ENCODE assay signal across 8 mouse cellular contexts in the genomic region with DNA sequence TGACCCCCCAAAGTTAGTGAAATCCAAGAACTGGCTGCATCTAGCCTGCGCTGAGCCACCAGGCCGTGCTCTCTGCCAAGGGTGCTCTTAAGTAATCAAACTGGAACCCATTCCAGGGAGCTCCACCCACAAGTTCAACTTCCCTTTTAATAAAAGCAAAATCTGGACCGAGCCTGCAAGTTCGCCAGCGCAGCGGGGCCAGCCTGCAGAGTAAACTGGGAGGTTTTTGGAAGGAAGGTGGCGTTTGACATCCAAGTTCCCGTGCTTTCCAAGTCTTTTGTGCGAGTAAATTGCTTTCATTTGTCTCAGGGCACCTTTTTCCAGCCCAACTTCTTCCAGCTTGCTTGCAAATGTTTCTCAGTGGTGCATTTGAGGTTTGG. TPM values are rescaled to one million over a fixed set of nuclear protein-coding genes. Genes with fewer than 3 reads are reported as not detected.
DNase-seq lines count a peak whose midpoint lies in the region; ATAC-seq and TF ChIP-seq lines count a peak whose summit lies in the region.

No protein-coding gene starts in this region.

- no peak overlapping the region for H3K9ac ChIP-seq in forebrain, embryonic 12.5 days
- H3K9ac ChIP-seq in kidney, postnatal 0 days (ENCODE audit: low read depth, low read length), result no peak overlapping the region
- no peak overlapping the region for H3K9ac ChIP-seq in lung, embryonic 14.5 days

- ATAC-seq in forebrain, embryonic 12.5 days (ENCODE audit: low FRiP score), result no peak
- 0 out of 2 replicates have a peak, but pooled peaks have one; percentile 21 for ATAC-seq in kidney, postnatal 0 days (replicated peaks; ENCODE audit: low FRiP score, low read depth)
- peak; percentile 69 for ATAC-seq in lung, embryonic 14.5 days (ENCODE audit: insufficient read depth)
- ATAC-seq in erythroblast, adult 5-6 weeks (replicated peaks; ENCODE audit: low FRiP score, poor library complexity, severe bottlenecking), result no peak

- H3K4me2 ChIP-seq in forebrain, embryonic 12.5 days, result no peak overlapping the region
- peak overlapping the region; percentile 25 for H3K4me2 ChIP-seq in kidney, postnatal 0 days (ENCODE audit: low read length)
- peak overlapping the region; percentile 32 for H3K4me2 ChIP-seq in lung, embryonic 14.5 days

- peak overlapping the region; percentile 25; the same call in 1 of the 2 replicates for H3K27ac ChIP-seq in forebrain, embryonic 10.5 days
- H3K27ac ChIP-seq in forebrain, embryonic 12.5 days, result no peak overlapping the region
- H3K27ac ChIP-seq in kidney, postnatal 0 days, result no peak overlapping the region
- H3K27ac ChIP-seq in lung, embryonic 14.5 days (ENCODE audit: low read depth), result peak overlapping the region; percentile 3; the same call in 1 of the 2 replicates

- H3K4me3 ChIP-seq in forebrain, embryonic 10.5 days, result no peak overlapping the region
- no peak overlapping the region for H3K4me3 ChIP-seq in forebrain, embryonic 12.5 days (replicated peaks)
- H3K4me3 ChIP-seq in kidney, postnatal 0 days (replicated peaks; ENCODE audit: low read depth, low read length), result no peak overlapping the region
- H3K4me3 ChIP-seq in lung, embryonic 14.5 days (ENCODE audit: low read depth, low read length), result no peak overlapping the region

- H3K9me3 ChIP-seq in forebrain, embryonic 10.5 days, result no peaks in the 10 kb centered on the region
- H3K9me3 ChIP-seq in forebrain, embryonic 12.5 days, result no peaks in the 10 kb centered on the region
- H3K9me3 ChIP-seq in kidney, postnatal 0 days (replicated peaks; ENCODE audit: low read length), result no peaks in the 10 kb centered on the region
- H3K9me3 ChIP-seq in lung, embryonic 14.5 days (ENCODE audit: low read depth, low read length), result no peaks in the 10 kb centered on the region

- TF ChIP-seq CTCF in kidney, postnatal 0 days (IDR thresholded peaks at IDR 0.05; ENCODE audit: low read depth), result no peak
- no peak for TF ChIP-seq CTCF in lung, embryonic 14.5 days (IDR thresholded peaks at IDR 0.05; ENCODE audit: low read depth)

- peaks cover 17% of the 10 kb centered on the region; the same call in 1 of the 2 replicates for H3K4me1 ChIP-seq in forebrain, embryonic 10.5 days
- H3K4me1 ChIP-seq in forebrain, embryonic 12.5 days, result no peaks in the 10 kb centered on the region
- H3K4me1 ChIP-seq in kidney, postnatal 0 days (replicated peaks; ENCODE audit: insufficient read depth, low read length), result peaks cover 6% of the 10 kb centered on the region; the same call in 1 of the 2 replicates
- H3K4me1 ChIP-seq in lung, embryonic 14.5 days (ENCODE audit: insufficient read depth), result no peaks in the 10 kb centered on the region; the same call in 1 of the 2 replicates

- H3K36me3 ChIP-seq in forebrain, embryonic 10.5 days (replicated peaks), result no peaks in the 10 kb centered on the region
- H3K36me3 ChIP-seq in forebrain, embryonic 12.5 days (replicated peaks), result no peaks in the 10 kb centered on the region
- H3K36me3 ChIP-seq in kidney, postnatal 0 days (ENCODE audit: insufficient read depth, low read length), result no peaks in the 10 kb centered on the region
- no peaks in the 10 kb centered on the region for H3K36me3 ChIP-seq in lung, embryonic 14.5 days (ENCODE audit: insufficient read depth)

- DNase-seq in forebrain, embryonic 10.5 days (ENCODE audit: extremely low spot score, low spot score), result no peak
- DNase-seq in adipocyte (ENCODE audit: low spot score), result peak; percentile 93
- DNase-seq in gastrocnemius, postnatal 25 days, result peak; percentile 87
- no peak for DNase-seq in kidney, postnatal 0 days (ENCODE audit: low spot score)
- peak; percentile 80 for DNase-seq in lung, embryonic 14.5 days
- no peak for DNase-seq in cerebellum, adult 8-10 months

- H3K27me3 ChIP-seq in forebrain, embryonic 10.5 days (ENCODE audit: poor library complexity, severe bottlenecking), result no peaks in the 10 kb centered on the region
- H3K27me3 ChIP-seq in forebrain, embryonic 12.5 days, result no peaks in the 10 kb centered on the region
- H3K27me3 ChIP-seq in kidney, postnatal 0 days (ENCODE audit: insufficient read depth, low read length), result no peaks in the 10 kb centered on the region
- H3K27me3 ChIP-seq in lung, embryonic 14.5 days (ENCODE audit: insufficient read depth, low read length), result no peaks in the 10 kb centered on the region

- 77% methylated on average over 9 of the region's 9 CpGs for WGBS in forebrain, embryonic 10.5 days
- WGBS in forebrain, embryonic 12.5 days, result 76% methylated on average over 9 of the region's 9 CpGs
- WGBS in kidney, postnatal 0 days, result 26% methylated on average over 9 of the region's 9 CpGs
- WGBS in lung, embryonic 14.5 days, result 27% methylated on average over 9 of the region's 9 CpGs

RNA-seq across cellular contexts. Expression of a gene that starts 27.5 kb away (rescaled TPM):
- 1.2 and 1.3 TPM in 2 replicates for polyA plus RNA-seq in forebrain, embryonic 10.5 days (2016; fragmentation: Nextera tagmentation; extraction: Ambion mirVana)
- polyA plus RNA-seq in forebrain, embryonic 12.5 days (2016; fragmentation: Nextera tagmentation; extraction: Ambion mirVana), result 1.8 and 3.5 TPM in 2 replicates
- total RNA-seq in gastrocnemius, postnatal 25 days (2021), result 1 to 10 TPM in 1 of 2 experiments, under 1 TPM in 1; 0.92 to 2.4 TPM
- 7.9 and 9.9 TPM in 2 replicates for polyA plus RNA-seq in kidney, postnatal 0 days (2015; fragmentation: Nextera tagmentation; extraction: Ambion mirVana)
- polyA plus RNA-seq in lung, embryonic 14.5 days (2014; fragmentation: Nextera tagmentation; extraction: Ambion mirVana), result 4.4 and 6.0 TPM in 2 replicates
- total RNA-seq in erythroblast, adult 5-6 weeks (2015; ENCODE audit: low replicate concordance), result not detected in 2 replicates
- not detected in 2 replicates for total RNA-seq in erythroblast, adult 5-6 weeks (2017; ENCODE audit: low replicate concordance)

Comparison
In these comparisons a context has a peak if more than half of its experiments do, and no peak if none do; other contexts are left out.
1. H3K27ac ChIP-seq: peak in forebrain, embryonic 10.5 days (single experiment) and lung, embryonic 14.5 days (single experiment); none in forebrain, embryonic 12.5 days (single experiment) and kidney, postnatal 0 days (single experiment).
2. DNase-seq: peak in adipocyte (single experiment), gastrocnemius, postnatal 25 days (single experiment) and lung, embryonic 14.5 days (single experiment); none in forebrain, embryonic 10.5 days (single experiment), kidney, postnatal 0 days (single experiment) and cerebellum, adult 8-10 months (single experiment).
3. ATAC-seq: peak in kidney, postnatal 0 days (single experiment) and lung, embryonic 14.5 days (single experiment); none in forebrain, embryonic 12.5 days (single experiment) and erythroblast, adult 5-6 weeks (single experiment).